Mouse (Mus musculus) hindbrain, embryonic 16.5 days (tissue): ENCODE results near the gene Dohh. TPM values are rescaled to one million over a fixed set of nuclear protein-coding genes. Genes with fewer than 3 reads are reported as not detected.

Experiments used
- ATAC-seq: fragments of 200-750 bp; cut with Nextera tagmentation; 2 replicates; pipeline ENCODE4 v1.8.0; 2017; ENCODE audit warnings: moderate TSS enrichment, moderate library complexity
- H3K27ac ChIP-seq: fragments of 300-500 bp; sonication (generic); 2 replicates; pipeline ENCODE4 v1.5.1; 2014; ENCODE audit warnings: low read depth, mild to moderate bottlenecking, control low read depth, low read length, moderate library complexity
- H3K27me3 ChIP-seq: fragments of 300-500 bp; sonication (generic); replicated peaks from 2 replicates; pipeline ENCODE4 v1.6.1; 2014; ENCODE audit warnings: low read length; ENCODE audit not compliant: control insufficient read depth, insufficient read depth
- H3K36me3 ChIP-seq: fragments of 300-500 bp; sonication (generic); 2 replicates; pipeline ENCODE4 v1.6.1; 2014; ENCODE audit warnings: mild to moderate bottlenecking, low read length, moderate library complexity, mixed read lengths; ENCODE audit not compliant: control insufficient read depth, insufficient read depth
- H3K4me1 ChIP-seq: fragments of 300-500 bp; sonication (generic); 2 replicates; pipeline ENCODE4 v1.6.1; 2014; ENCODE audit warnings: low read depth, low read length; ENCODE audit not compliant: control insufficient read depth, insufficient read depth
- H3K4me2 ChIP-seq: fragments of 300-500 bp; sonication (generic); 2 replicates; pipeline ENCODE4 v1.6.1; 2014; ENCODE audit warnings: mild to moderate bottlenecking, low read length, control low read depth, moderate library complexity
- H3K4me3 ChIP-seq: fragments of 300-500 bp; sonication (generic); 2 replicates; pipeline ENCODE4 v1.5.1; 2014; ENCODE audit warnings: mild to moderate bottlenecking, low read length, control low read depth, moderate library complexity
- H3K9ac ChIP-seq: fragments of 300-500 bp; sonication (generic); 2 replicates; pipeline ENCODE4 v1.6.1; 2014; ENCODE audit warnings: low read depth, mild to moderate bottlenecking, control low read depth, low read length, moderate library complexity
- H3K9me3 ChIP-seq: fragments of 300-500 bp; sonication (generic); 2 replicates; pipeline ENCODE4 v1.6.1; 2014; ENCODE audit warnings: mild to moderate bottlenecking, low read length, moderate library complexity; ENCODE audit not compliant: control insufficient read depth
- WGBS: fragments of 180-500 bp; shearing (Covaris S2); extraction: QIAGEN DNeasy Blood & Tissue Kit; methylation state at CpG from one replicate; pipeline ENCODE4 v1.1.7; 2014; 5-methylcytosine and 5-hydroxymethylcytosine counted together
- polyA plus RNA-seq: library from polyadenylated mRNA; unstranded; fragments of >200 nt; fragmentation: Nextera tagmentation; extraction: Ambion mirVana; gene quantifications from 2 replicates; pipeline ENCODE4 v1.2.1, GENCODE M21; 2015

Gene Dohh
- polyA plus RNA-seq, 1 experiment from 2014 or later, result 108 TPM

GRCm38 (mm10) chr10:81428507-81428870 is 44.3 kb downstream of the Dohh start:
- H3K4me2 ChIP-seq, result no peak overlapping the region
- no peak overlapping the region for H3K9ac ChIP-seq
- peaks cover 52% of the 10 kb centered on the region for H3K4me1 ChIP-seq
- no peak overlapping the region for H3K27ac ChIP-seq
- ATAC-seq, result no peak
- no peak overlapping the region for H3K4me3 ChIP-seq
- 88% methylated on average over 7 of the region's 7 CpGs for WGBS
- H3K9me3 ChIP-seq, result no peaks in the 10 kb centered on the region; the same call in 1 of the 2 replicates
- peaks cover 12% of the 10 kb centered on the region for H3K27me3 ChIP-seq
- H3K36me3 ChIP-seq, result no peaks in the 10 kb centered on the region

- Histone ChIP-seq H3K9me3 (no peaks in the 10 kb centered on the region; the same call in 1 of the 2 replicates), H3K27ac (no peak overlapping the region; the same call in 1 of the 2 replicates), H3K4me1 (peaks cover 54% of the 10 kb centered on the region), H3K36me3 (no peaks in the 10 kb centered on the region), H3K27me3 (peaks cover 12% of the 10 kb centered on the region), H3K4me3 (peak overlapping the region; percentile 82; the same call in 1 of the 2 replicates), H3K4me2 (peak overlapping the region; percentile 88), H3K9ac (no peak overlapping the region; the same call in 1 of the 2 replicates)
- ATAC-seq, result no peak
- 24% methylated on average over 2 of the region's 2 CpGs for WGBS
Measured at GRCm38 (mm10) chr10:81429092-81429491, 44.9 kb downstream of the Dohh start.

DNA sequence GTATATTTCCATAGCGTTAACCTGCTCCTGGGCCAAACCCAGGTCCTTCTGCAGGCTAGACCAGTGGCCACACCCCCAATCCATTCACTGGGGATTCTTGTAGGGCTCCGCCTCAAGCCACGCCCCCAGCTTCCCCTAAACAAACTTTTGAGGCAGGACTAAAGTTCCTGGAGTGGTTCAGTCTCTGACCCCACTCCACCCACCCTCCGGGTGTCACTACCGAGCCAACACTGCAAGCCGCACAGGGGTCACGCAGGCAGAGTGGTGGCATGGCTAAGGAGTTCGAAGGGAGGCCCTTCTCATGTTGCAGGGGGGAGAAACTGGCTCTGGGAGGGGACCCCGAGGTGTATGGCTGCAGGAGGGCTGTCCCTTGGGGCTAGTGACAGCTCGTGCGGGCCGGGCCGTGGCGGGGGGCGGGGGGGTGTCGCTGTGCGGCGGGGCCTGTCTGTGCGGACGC is 45.4 kb downstream of the Dohh start:
- peak overlapping the region; percentile 96 for H3K27ac ChIP-seq
- H3K9ac ChIP-seq, result peak overlapping the region; percentile 87
- H3K27me3 ChIP-seq, result peaks cover 12% of the 10 kb centered on the region
- no peak for ATAC-seq
- H3K4me2 ChIP-seq, result peak overlapping the region; percentile 88
- under 1% methylated on average over 20 of the region's 20 CpGs for WGBS
- H3K9me3 ChIP-seq, result no peaks in the 10 kb centered on the region; the same call in 1 of the 2 replicates
- H3K36me3 ChIP-seq, result no peaks in the 10 kb centered on the region
- H3K4me1 ChIP-seq, result peaks cover 49% of the 10 kb centered on the region
- peak overlapping the region; percentile 82 for H3K4me3 ChIP-seq

GRCm38 (mm10) chr10:81430141-81430830 is 46.1 kb downstream of the Dohh start:
- peaks cover 42% of the 10 kb centered on the region for H3K4me1 ChIP-seq
- under 1% methylated on average over 45 of the region's 89 CpGs for WGBS
- no peaks in the 10 kb centered on the region for H3K36me3 ChIP-seq
- peak overlapping the region; percentile 88 for H3K4me2 ChIP-seq
- peaks cover 10% of the 10 kb centered on the region for H3K27me3 ChIP-seq
- H3K4me3 ChIP-seq, result peak overlapping the region; percentile 82
- peak; percentile 8; the same call in 1 of the 2 replicates for ATAC-seq
- peak overlapping the region; percentile 96 for H3K27ac ChIP-seq
- H3K9ac ChIP-seq, result peak overlapping the region; percentile 87
- no peaks in the 10 kb centered on the region; the same call in 1 of the 2 replicates for H3K9me3 ChIP-seq

DNA sequence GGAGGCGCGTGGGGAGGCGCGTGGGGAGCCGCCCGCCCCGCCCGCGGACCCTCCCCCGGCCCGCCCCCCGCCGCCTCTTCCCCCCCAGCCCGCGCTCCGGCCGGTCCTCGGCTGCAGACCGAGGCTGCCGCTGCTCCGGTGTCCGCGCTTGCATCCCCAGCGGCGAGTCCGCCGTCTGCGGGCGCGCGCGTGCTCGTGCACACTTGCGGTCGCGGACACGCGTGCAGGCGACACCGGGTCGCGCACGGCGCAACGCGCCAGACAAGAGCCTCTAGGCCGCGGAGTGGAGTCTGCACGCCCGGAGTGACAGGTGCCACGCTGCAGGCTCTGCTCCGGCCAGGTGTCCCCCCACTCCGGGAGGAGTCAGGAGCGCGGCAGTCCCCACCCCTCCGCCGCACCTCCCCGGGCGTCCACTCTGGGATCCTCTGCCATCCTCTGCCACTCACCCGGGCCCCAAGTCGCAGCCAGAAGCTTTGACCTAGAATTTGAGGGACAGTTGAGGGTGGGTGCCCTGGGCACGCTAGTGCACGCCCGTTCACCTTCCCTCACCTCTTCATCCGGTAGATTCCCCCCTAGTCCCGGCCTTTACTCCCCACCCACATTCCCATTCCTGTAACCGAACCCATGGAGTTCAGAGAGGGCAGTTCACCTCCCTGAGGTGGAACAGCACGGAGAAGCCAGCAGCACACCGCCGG is 46.8 kb downstream of the Dohh start:
- 2% methylated on average over 43 of the region's 70 CpGs for WGBS
- Histone ChIP-seq H3K36me3 (no peaks in the 10 kb centered on the region), H3K4me1 (peaks cover 38% of the 10 kb centered on the region), H3K4me2 (peak overlapping the region; percentile 88), H3K9ac (peak overlapping the region; percentile 87), H3K9me3 (no peaks in the 10 kb centered on the region; the same call in 1 of the 2 replicates), H3K27ac (peak overlapping the region; percentile 96), H3K27me3 (peaks cover 8% of the 10 kb centered on the region; the same call in 1 of the 2 replicates), H3K4me3 (peak overlapping the region; percentile 82)
- peak; percentile 5 for ATAC-seq

DNA sequence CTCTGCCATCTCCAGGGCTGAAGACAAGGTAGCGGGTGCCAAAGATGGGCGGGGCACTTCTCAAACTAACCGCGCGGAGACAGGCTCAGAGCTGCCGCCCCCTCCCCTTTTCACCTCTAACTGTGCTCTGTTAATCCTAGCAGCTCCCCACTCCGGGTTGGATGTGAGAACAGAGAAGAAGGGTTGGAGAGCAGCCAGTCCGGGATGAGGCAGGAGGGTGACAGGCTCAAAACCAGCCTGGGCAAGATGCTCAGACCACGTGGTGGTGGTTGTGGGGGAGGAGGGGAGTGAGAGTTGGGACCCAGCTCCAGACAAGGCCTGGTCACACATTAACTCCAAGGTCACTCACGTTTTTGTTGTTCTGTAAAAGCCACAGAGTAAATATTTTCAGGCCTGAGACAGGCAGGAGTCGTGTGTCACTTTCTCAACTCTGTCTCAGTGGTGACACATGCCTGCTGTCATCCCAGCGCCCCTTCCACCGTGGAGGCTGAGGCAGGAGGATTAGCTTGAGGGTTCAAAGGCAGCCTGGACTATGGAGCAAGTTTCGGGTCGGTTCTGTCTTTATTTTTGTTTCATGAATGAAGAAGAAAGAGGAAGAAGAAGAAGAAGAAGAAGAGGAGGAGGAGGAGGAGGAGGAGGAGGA is 47.4 kb downstream of the Dohh start:
- H3K9me3 ChIP-seq, result no peaks in the 10 kb centered on the region; the same call in 1 of the 2 replicates
- ATAC-seq, result peak; percentile 3; the same call in 1 of the 2 replicates
- no peaks in the 10 kb centered on the region for H3K36me3 ChIP-seq
- H3K9ac ChIP-seq, result no peak overlapping the region; the same call in 1 of the 2 replicates
- 12% methylated on average over 15 of the region's 15 CpGs for WGBS
- peak overlapping the region; percentile 96 for H3K27ac ChIP-seq
- peaks cover 34% of the 10 kb centered on the region for H3K4me1 ChIP-seq
- H3K27me3 ChIP-seq, result peaks cover 8% of the 10 kb centered on the region; the same call in 1 of the 2 replicates
- H3K4me3 ChIP-seq, result peak overlapping the region; percentile 82
- peak overlapping the region; percentile 88 for H3K4me2 ChIP-seq

DNA sequence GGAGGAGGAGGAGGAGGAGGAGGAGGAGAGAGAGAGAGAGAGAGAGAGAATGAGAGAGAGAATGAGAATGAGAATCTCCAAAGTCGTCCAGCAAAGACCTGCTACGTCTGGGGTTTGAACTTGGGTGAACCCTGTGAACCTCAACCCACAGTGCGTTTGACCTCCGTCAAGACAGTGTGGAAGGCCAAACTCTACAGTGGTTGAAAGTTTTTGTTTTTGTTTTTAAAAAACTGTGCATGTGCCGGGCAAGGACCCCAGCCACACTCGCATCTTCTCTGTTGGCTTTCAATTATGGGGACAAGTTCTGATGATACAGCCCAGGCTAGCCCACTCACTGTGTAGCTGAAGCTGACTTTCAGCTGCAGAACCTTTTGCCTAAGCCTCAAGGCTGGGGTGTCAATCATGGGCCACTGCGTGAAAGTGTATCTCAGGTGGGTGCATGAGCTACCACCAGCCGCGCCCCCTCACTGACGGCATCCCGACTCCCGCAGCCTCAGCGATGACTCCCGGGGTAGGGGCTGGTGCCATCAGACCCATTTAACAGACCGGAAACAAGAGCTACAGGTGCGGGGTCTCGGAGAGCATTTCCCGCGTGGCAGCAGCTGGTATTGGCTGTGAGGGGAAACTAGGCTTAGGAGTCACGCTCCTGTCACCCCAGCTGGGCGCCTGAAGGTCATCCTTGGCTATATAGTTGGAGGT is 48.1 kb downstream of the Dohh start:
- H3K27ac ChIP-seq, result peak overlapping the region; percentile 33
- H3K4me2 ChIP-seq, result peak overlapping the region; percentile 61
- 59% methylated on average over 21 of the region's 21 CpGs for WGBS

DNA sequence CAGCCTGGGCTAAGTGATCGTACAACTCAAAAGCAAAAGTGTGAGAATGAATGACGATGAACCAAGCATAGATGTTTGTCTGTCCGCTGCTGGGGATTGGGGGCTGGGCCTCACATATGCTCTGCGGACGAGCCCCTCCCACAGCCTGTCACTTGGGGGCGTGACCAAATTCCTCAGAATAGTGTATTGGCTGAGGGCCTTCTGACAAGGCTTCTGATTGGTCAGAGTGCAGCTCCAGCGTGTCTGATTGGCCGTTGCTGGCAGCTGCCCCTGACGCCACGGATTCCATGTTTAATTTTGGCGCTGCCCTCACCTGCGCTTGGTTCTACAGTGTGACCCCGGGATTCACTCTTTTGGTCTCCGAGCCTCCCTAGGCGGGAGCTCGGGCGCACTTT is 48.6 kb downstream of the Dohh start:
- H3K9me3 ChIP-seq, result no peaks in the 10 kb centered on the region; the same call in 1 of the 2 replicates
- 3% methylated on average over 17 of the region's 17 CpGs for WGBS
- H3K9ac ChIP-seq, result peak overlapping the region; percentile 48
- H3K36me3 ChIP-seq, result no peaks in the 10 kb centered on the region
- peak overlapping the region; percentile 48 for H3K27ac ChIP-seq
- H3K4me1 ChIP-seq, result peaks cover 25% of the 10 kb centered on the region
- peak overlapping the region; percentile 61 for H3K4me2 ChIP-seq
- peak; percentile 89 for ATAC-seq
- peaks cover 2% of the 10 kb centered on the region; the same call in 1 of the 2 replicates for H3K27me3 ChIP-seq
- H3K4me3 ChIP-seq, result peak overlapping the region; percentile 33

More for the DNA sequence above, 48.1 kb downstream of the Dohh start:
- Histone ChIP-seq H3K27me3 (peaks cover 6% of the 10 kb centered on the region; the same call in 1 of the 2 replicates), H3K4me1 (peaks cover 27% of the 10 kb centered on the region), H3K9ac (peak overlapping the region; percentile 48; the same call in 1 of the 2 replicates), H3K4me3 (peak overlapping the region; percentile 33), H3K9me3 (no peaks in the 10 kb centered on the region; the same call in 1 of the 2 replicates), H3K36me3 (no peaks in the 10 kb centered on the region)
- peak; percentile 4 for ATAC-seq
